Mouse (Mus musculus): ENCODE data around the gene Rps19bp1.

GRCm38 (mm10) chr15:80255646-80256121, 8.4 kb downstream of the Rps19bp1 start:
- TF ChIP-seq CTCF (IDR thresholded peaks at IDR 0.05; ENCODE audit: insufficient read depth, low read length): no peak
- TF ChIP-seq POLR2A (IDR thresholded peaks at IDR 0.05; ENCODE audit: borderline replicate concordance, extremely low read depth, low read depth, low read length): no peak; the same call in 1 of the 2 replicates

All from lung, adult 2 months (tissue).